Mouse (Mus musculus) thymus, postnatal 4 days (tissue): ENCODE measurements around the gene Syt1.
A peak's percentile ranks its signal among the peaks of the same experiment; 100 is the strongest.

ENCODE experiments used
- DNase-seq: peaks from one replicate; pipeline ENCODE4 v3.0.0; 2021

Gene Syt1

GRCm38 (mm10) chr10:109010241-109011193 is at the start of gene Syt1:
TSS of gene Syt1 (minus strand) at chr10:109010982.
- DNase-seq, result peak; percentile 3

GRCm38 (mm10) chr10:109056500-109056899 is 45.7 kb upstream of the Syt1 start:
- no peak for DNase-seq

- DNase-seq, result no peak
Measured at GRCm38 (mm10) chr10:109047537-109047936, 36.8 kb upstream of the Syt1 start.

- no peak for DNase-seq
Measured at GRCm38 (mm10) chr10:109046988-109047387, 36.2 kb upstream of the Syt1 start.

GRCm38 (mm10) chr10:109011226-109012165 is 714 bp upstream of the Syt1 start:
- peak; percentile 4 for DNase-seq

- DNase-seq, result no peak
Measured at GRCm38 (mm10) chr10:109009831-109010230, 951 bp downstream of the Syt1 start.

- no peak for DNase-seq
Measured at GRCm38 (mm10) chr10:109008456-109008855, 2.3 kb downstream of the Syt1 start.

GRCm38 (mm10) chr10:109003482-109003881 is 7.3 kb downstream of the Syt1 start:
- no peak for DNase-seq

GRCm38 (mm10) chr10:108987250-108987649 is 23.5 kb downstream of the Syt1 start:
- no peak for DNase-seq

GRCm38 (mm10) chr10:108979660-108980059 is 31.1 kb downstream of the Syt1 start:
- DNase-seq, result no peak

GRCm38 (mm10) chr10:108954952-108955351 is 55.8 kb downstream of the Syt1 start:
- no peak for DNase-seq

- DNase-seq, result no peak
Measured at GRCm38 (mm10) chr10:108952182-108952581, 58.6 kb downstream of the Syt1 start.

GRCm38 (mm10) chr10:108936838-108937430 is 73.8 kb downstream of the Syt1 start:
- no peak for DNase-seq

GRCm38 (mm10) chr10:108930299-108930698 is 80.5 kb downstream of the Syt1 start:
- no peak for DNase-seq

GRCm38 (mm10) chr10:108929676-108930075 is 81.1 kb downstream of the Syt1 start:
- no peak for DNase-seq

GRCm38 (mm10) chr10:108905264-108905663 is 105.5 kb downstream of the Syt1 start:
- no peak for DNase-seq

GRCm38 (mm10) chr10:108904371-108904770 is 106.4 kb downstream of the Syt1 start:
- no peak for DNase-seq

- DNase-seq, result no peak
Measured at GRCm38 (mm10) chr10:108896529-108896928, 114.3 kb downstream of the Syt1 start.

- DNase-seq, result no peak
Measured at GRCm38 (mm10) chr10:108893288-108893687, 117.5 kb downstream of the Syt1 start.

- DNase-seq, result no peak
Measured at GRCm38 (mm10) chr10:108892441-108892840, 118.3 kb downstream of the Syt1 start.

GRCm38 (mm10) chr10:108889084-108889483 is 121.7 kb downstream of the Syt1 start:
- no peak for DNase-seq

GRCm38 (mm10) chr10:108886781-108887180 is 124.0 kb downstream of the Syt1 start:
- DNase-seq, result no peak

GRCm38 (mm10) chr10:108885769-108886168 is 125.0 kb downstream of the Syt1 start:
- DNase-seq, result no peak
